Mouse (Mus musculus): ENCODE measurements around the gene Amotl2. TPM values are rescaled to one million over a fixed set of nuclear protein-coding genes. Genes with fewer than 3 reads are reported as not detected.

The Amotl2 gene
- 13.8 TPM for polyA plus RNA-seq (2015; fragmentation: Illumina TruSeq; extraction: RNeasy Lipid Tissue Mini Kit (QIAGEN cat#74804); ENCODE audit: low read depth, low replicate concordance)

DNA sequence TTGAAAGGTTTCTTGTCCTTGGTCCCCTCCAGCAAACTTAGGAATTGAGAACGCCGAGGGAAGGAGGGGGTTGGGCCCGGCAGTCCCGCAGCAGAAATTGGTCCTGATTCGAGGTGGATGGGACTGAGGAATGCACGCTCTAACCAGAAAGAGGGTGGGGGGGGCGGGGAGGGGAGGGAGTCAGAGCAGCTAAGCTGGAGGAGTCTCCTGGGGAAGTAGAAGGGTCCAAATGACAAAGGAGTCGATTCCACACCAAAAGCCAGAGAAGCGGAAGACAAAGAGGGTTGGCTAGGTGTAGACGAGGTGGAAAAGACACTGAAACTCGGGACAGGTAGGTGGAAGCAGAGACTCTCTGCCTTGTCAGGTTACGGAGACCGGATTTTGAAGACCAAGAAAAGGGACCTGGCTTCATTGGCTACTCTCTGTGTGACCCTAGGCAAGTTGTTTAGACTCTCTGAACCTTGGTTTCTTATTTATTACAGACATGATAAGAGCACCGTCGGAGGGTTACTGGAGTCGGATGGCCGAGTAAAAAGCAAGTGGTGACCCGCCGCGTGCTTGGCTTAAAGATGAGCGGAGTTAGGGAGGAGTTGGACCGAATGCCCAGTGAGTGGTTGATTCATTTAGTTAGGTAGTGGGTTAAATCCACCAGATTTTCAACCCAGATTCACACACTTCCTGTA, at the start of gene Amotl2:
Amotl2 (plus strand) TSS at position 192 of the 683 bp plus-strand sequence.

Other genes starting within 250 kb of the Amotl2 start
- gene Ky, start 210.9 kb upstream of the Amotl2 start, polyA plus RNA-seq (2015; fragmentation: Illumina TruSeq; extraction: RNeasy Lipid Tissue Mini Kit (QIAGEN cat#74804); ENCODE audit: low read depth, low replicate concordance): 1.7 TPM
- gene Anapc13, start 90.4 kb upstream of the Amotl2 start, polyA plus RNA-seq (2015; fragmentation: Illumina TruSeq; extraction: RNeasy Lipid Tissue Mini Kit (QIAGEN cat#74804); ENCODE audit: low read depth, low replicate concordance): 118 TPM
- 26.1 TPM for gene Cep63, start 90.1 kb upstream of the Amotl2 start, polyA plus RNA-seq (2015; fragmentation: Illumina TruSeq; extraction: RNeasy Lipid Tissue Mini Kit (QIAGEN cat#74804); ENCODE audit: low read depth, low replicate concordance)
- 27.2 TPM for gene Ryk, start 118.2 kb downstream of the Amotl2 start, polyA plus RNA-seq (2015; fragmentation: Illumina TruSeq; extraction: RNeasy Lipid Tissue Mini Kit (QIAGEN cat#74804); ENCODE audit: low read depth, low replicate concordance)